Mouse (Mus musculus): ENCODE measurements around the gene Serinc3. TPM values are rescaled to one million over a fixed set of nuclear protein-coding genes. Genes with fewer than 3 reads are reported as not detected.
A peak's percentile ranks its signal among the peaks of the same experiment; 100 is the strongest.

Gene Serinc3
- polyA plus RNA-seq, 1 experiment from 2014 or later: 22.1 TPM

DNA sequence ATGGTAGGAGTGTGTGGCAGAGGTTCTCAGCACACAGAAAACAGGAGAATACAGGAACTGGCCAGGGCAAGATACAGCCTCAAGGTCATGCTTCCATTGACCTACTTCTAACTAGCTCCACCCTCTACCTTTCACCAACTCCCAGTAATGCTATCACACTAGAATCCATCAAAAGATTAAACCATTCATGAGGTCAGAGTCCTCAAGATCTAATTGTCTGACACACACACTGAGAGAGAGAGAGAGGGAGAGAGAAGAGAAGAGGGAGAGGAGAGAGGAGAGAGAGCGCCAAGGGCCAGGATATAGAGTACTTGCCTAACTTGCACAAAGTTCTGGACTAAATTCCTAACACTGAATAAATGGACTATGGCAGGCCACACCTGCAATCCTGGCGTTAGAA lies 37.4 kb upstream of the Serinc3 start:
- Histone ChIP-seq H3K9me3 (no peaks in the 10 kb centered on the region), H3K36me3 (replicated peaks) (no peaks in the 10 kb centered on the region), H3K4me3 (no peak overlapping the region), H3K4me1 (peaks cover 14% of the 10 kb centered on the region), H3K27ac (replicated peaks) (no peak overlapping the region), H3K27me3 (replicated peaks; ENCODE audit: low read depth, poor library complexity, severe bottlenecking) (no peaks in the 10 kb centered on the region)
- DNase-seq (ENCODE audit: low spot score): no peak
- 94% methylated on average over 2 of the region's 2 CpGs for WGBS

DNA sequence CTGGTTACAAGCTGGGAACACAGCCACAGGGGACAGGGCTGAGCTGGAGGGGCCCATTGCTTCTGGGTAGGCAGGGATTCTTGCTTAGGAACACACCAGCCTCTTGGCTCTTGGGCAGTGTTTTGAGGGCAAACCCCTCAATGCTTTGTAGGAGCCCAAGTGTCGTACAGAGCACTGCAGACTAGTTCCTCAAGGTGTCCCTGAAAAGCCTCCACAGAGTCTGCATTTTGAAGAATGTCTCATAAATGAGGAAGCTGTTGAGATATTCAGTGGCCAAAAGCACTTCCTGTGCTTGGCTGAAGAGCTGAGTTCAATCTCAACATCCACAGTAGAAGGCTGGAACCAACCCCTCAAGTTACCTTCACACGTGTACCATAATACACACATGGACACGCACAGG lies 31.8 kb upstream of the Serinc3 start:
- Histone ChIP-seq H3K36me3 (replicated peaks) (peaks cover 2% of the 10 kb centered on the region; the same call in 1 of the 2 replicates), H3K27me3 (replicated peaks; ENCODE audit: low read depth, poor library complexity, severe bottlenecking) (no peaks in the 10 kb centered on the region), H3K27ac (replicated peaks) (no peak overlapping the region), H3K9me3 (no peaks in the 10 kb centered on the region), H3K4me1 (peaks cover 19% of the 10 kb centered on the region), H3K4me3 (no peak overlapping the region)
- 98% methylated on average over 3 of the region's 3 CpGs for WGBS
- DNase-seq (ENCODE audit: low spot score): no peak

DNA sequence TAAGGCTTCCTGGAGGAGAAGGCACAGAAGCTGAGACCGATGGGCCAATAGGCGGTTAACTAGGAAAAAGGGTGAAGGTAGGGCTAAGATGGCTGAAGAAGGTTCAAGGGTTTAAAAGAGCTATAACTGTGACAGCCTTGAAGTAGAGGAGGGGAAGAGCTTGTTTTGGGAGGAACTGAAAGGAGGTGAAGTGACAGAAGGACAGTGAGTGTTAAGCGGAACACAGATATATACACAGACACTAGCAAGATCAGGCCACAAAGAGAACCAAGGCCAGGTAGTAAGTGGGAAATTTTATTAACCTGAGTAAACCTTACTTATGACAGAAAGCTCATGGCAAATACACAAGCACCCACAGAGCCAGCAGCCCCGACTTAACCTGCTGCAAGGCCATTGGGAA lies 31.4 kb upstream of the Serinc3 start:
- Histone ChIP-seq H3K4me3 (no peak overlapping the region), H3K27ac (replicated peaks) (no peak overlapping the region), H3K27me3 (replicated peaks; ENCODE audit: low read depth, poor library complexity, severe bottlenecking) (no peaks in the 10 kb centered on the region), H3K36me3 (replicated peaks) (peaks cover 4% of the 10 kb centered on the region; the same call in 1 of the 2 replicates), H3K9me3 (no peaks in the 10 kb centered on the region), H3K4me1 (peaks cover 19% of the 10 kb centered on the region)
- WGBS: 91% methylated on average over 4 of the region's 4 CpGs
- DNase-seq (ENCODE audit: low spot score): no peak

DNA sequence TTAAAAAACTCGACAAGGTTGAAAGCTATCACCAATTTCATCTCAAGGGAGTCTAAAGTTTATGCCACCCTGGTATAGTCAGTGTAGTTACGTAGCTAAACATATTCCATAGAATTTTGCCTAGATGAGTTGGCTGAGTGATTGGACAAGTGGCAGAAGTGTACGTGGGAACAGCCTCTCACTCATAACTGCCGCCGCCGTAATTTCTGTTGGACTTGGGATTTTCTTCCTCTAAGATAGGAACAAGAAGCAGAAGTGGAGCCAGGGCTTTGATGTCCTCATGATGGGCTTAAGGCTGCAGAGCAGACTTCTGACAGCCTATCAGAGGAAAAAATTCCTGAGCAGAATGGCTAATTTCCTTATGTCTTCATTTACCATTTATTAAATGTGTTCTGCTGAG lies 30.7 kb upstream of the Serinc3 start:
- H3K27ac ChIP-seq (replicated peaks): no peak overlapping the region
- DNase-seq (ENCODE audit: low spot score): no peak

DNA sequence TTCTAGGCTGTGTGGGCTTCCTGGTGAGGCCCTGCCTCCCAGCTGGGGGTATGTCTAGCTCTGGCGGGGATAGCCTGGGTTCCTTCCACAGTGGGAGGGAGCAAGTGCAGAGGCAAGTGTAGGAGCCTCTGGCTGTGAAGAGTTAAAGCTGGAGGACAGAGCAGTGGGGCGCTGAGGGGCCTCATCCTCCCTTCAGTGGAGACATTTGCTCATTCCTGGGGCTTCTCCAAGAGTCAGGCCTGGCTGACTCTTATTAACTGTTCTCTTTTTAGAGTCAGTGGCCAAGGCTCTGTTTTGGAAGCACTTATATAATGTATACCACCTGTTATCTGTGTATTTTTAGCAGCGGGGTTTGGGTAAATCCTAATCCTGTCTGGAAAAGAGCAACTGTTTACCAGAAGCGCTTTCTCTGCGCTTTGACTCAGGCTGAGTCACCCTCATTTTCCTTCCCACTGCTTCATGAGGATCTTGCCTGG lies 30.3 kb upstream of the Serinc3 start:
- 38% methylated on average over 5 of the region's 5 CpGs for WGBS
- Histone ChIP-seq H3K36me3 (replicated peaks) (peaks cover 4% of the 10 kb centered on the region; the same call in 1 of the 2 replicates), H3K27ac (replicated peaks) (peak overlapping the region; percentile 65), H3K9me3 (no peaks in the 10 kb centered on the region), H3K4me3 (no peak overlapping the region), H3K4me1 (peaks cover 19% of the 10 kb centered on the region), H3K27me3 (replicated peaks; ENCODE audit: low read depth, poor library complexity, severe bottlenecking) (no peaks in the 10 kb centered on the region)
- peak; percentile 11 for DNase-seq (ENCODE audit: low spot score)

More for the DNA sequence above, 30.7 kb upstream of the Serinc3 start:
- H3K4me1 ChIP-seq: peaks cover 19% of the 10 kb centered on the region
- no peaks in the 10 kb centered on the region for H3K9me3 ChIP-seq
- peaks cover 4% of the 10 kb centered on the region; the same call in 1 of the 2 replicates for H3K36me3 ChIP-seq (replicated peaks)
- 81% methylated on average over 6 of the region's 6 CpGs for WGBS
- no peaks in the 10 kb centered on the region for H3K27me3 ChIP-seq (replicated peaks; ENCODE audit: low read depth, poor library complexity, severe bottlenecking)
- no peak overlapping the region for H3K4me3 ChIP-seq

DNA sequence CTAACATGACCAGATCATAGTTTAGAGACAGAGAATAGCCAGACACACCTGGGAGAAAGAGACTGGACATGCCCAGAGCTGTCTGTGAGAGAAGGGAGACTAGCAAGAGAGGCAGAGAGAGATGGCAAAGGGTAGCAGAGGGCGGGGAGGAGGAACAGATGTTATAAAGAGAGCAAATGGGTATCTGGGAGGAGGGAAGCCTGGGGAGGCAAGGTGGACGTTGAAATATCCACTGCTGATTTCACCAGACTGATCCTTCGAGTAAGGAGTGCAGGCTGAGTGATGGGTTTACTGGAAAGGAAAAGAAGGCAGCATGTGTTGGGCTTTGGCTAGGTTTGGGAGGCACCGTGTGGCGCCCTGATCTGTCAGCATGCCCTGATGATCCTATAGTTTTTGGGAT lies 29.5 kb upstream of the Serinc3 start:
- H3K4me1 ChIP-seq: peaks cover 19% of the 10 kb centered on the region
- H3K4me3 ChIP-seq: no peak overlapping the region
- H3K36me3 ChIP-seq (replicated peaks): peaks cover 4% of the 10 kb centered on the region; the same call in 1 of the 2 replicates
- H3K27ac ChIP-seq (replicated peaks): 0 out of 2 replicates have a peak overlapping the region, but pooled peaks have one; percentile 65
- WGBS: 78% methylated on average over 5 of the region's 5 CpGs
- no peak for DNase-seq (ENCODE audit: low spot score)
- no peaks in the 10 kb centered on the region for H3K9me3 ChIP-seq
- no peaks in the 10 kb centered on the region for H3K27me3 ChIP-seq (replicated peaks; ENCODE audit: low read depth, poor library complexity, severe bottlenecking)

DNA sequence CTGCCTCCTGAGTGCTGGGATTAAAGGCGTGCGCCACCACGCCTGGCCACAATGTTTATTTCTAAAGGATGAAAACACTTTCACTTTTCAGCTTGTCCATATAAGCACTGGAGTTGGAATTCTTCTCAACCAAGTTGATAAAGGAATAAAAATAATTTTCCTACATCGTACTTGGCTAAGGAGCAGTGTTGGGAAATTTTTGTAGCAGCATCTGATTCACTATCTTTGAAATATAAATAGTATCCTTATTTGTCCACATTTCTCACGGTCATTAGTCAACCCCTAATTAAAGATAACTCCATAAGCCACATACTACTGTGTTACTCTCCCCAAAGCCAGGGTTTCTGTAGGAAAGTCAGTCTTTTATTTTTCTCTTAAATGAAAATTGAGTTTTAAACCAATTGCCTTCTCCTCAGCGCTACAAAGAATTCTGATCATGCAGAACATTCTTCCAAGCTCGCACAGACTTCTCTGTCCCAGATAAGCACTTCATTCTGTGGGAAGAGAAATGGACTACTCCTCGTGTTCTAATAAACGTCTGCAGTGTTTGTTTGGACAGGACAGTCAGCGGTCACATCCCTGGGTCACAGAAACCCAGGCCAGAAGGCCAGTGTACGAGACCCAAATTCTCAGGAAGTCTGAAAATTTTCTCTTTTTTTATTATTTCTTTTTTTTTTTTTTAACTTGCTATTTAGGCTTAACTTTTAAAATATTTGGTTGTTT lies 26.1 kb upstream of the Serinc3 start:
- Histone ChIP-seq H3K27me3 (replicated peaks; ENCODE audit: low read depth, poor library complexity, severe bottlenecking) (no peaks in the 10 kb centered on the region), H3K4me3 (no peak overlapping the region), H3K27ac (replicated peaks) (no peak overlapping the region), H3K4me1 (peaks cover 19% of the 10 kb centered on the region), H3K9me3 (no peaks in the 10 kb centered on the region), H3K36me3 (replicated peaks) (peaks cover 7% of the 10 kb centered on the region; the same call in 1 of the 2 replicates)
- WGBS: 90% methylated on average over 11 of the region's 11 CpGs
- no peak for DNase-seq (ENCODE audit: low spot score)

DNA sequence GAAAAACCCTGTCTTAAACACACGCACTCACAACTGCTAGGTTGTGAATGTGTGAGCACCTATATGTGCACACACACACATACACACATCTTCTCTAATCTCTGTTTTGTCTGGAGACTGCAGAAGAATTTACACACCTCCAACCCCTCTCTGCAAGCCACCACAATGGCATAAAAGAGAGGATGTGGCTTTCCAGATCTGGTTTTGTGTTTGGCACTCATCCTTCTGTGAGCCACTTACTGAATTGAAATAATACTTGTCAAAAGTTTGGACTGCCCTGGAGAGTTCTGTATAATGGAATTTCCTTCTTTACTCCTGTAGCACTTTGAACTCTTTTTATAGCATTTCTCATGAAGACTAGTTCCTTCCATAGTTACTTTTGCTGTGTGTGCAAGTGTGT lies 22.1 kb upstream of the Serinc3 start:
- DNase-seq (ENCODE audit: low spot score): no peak
- no peaks in the 10 kb centered on the region for H3K27me3 ChIP-seq (replicated peaks; ENCODE audit: low read depth, poor library complexity, severe bottlenecking)
- no peak overlapping the region for H3K4me3 ChIP-seq
- WGBS: 100% methylated on average over 1 of the region's 1 CpGs
- H3K27ac ChIP-seq (replicated peaks): no peak overlapping the region
- peaks cover 24% of the 10 kb centered on the region for H3K36me3 ChIP-seq (replicated peaks)
- no peaks in the 10 kb centered on the region for H3K9me3 ChIP-seq
- peaks cover 10% of the 10 kb centered on the region for H3K4me1 ChIP-seq

DNA sequence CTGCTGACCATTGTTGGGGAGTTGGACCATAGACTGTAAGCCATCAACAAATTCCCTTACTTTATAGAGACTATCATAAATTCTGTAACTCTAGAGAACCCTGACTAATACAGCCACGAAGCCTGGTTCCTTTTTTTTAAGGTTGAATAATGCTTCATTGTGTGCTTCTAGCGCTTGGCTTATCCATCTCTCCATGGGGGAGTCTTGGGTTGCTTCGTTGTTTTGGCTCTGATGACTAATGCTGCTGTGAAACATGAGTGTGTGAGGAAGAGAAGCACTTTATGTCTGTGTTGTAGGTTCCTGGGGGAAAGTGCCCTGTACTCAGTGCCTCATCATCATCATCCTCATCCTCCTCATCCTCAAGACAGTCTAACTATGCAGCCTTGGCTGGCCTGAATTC lies 19.0 kb upstream of the Serinc3 start:
- Histone ChIP-seq H3K4me1 (peaks cover 38% of the 10 kb centered on the region), H3K27me3 (replicated peaks; ENCODE audit: low read depth, poor library complexity, severe bottlenecking) (no peaks in the 10 kb centered on the region), H3K9me3 (no peaks in the 10 kb centered on the region), H3K4me3 (no peak overlapping the region), H3K27ac (replicated peaks) (no peak overlapping the region), H3K36me3 (replicated peaks) (peaks cover 19% of the 10 kb centered on the region)
- 64% methylated on average over 3 of the region's 3 CpGs for WGBS
- DNase-seq (ENCODE audit: low spot score): no peak

DNA sequence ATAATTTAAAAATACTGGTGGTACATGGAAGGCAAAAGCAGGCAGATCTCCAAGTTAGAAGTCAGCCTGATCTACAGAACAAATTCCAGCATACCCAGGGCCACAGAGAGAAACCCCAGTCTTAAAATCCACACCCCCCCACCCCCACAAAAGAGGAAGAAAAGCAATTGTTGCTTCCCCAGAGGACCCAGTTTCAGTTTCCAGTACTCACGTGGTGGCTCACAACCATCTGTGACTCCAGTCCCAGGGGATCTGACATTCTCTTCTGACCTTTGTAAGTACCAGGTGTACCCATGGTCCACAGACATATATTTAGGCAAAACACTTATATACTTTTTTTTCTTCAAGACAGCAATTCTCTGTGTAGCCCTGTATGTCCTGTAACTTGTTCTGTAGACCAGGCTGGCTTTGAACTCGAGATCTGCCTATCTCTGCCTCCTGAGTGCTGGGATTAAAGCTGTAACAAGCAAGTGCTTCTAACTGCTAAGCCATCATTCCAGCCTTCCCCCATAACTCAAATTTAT lies 17.8 kb upstream of the Serinc3 start:
- Histone ChIP-seq H3K4me3 (no peak overlapping the region), H3K27me3 (replicated peaks; ENCODE audit: low read depth, poor library complexity, severe bottlenecking) (no peaks in the 10 kb centered on the region), H3K27ac (replicated peaks) (no peak overlapping the region), H3K36me3 (replicated peaks) (peaks cover 19% of the 10 kb centered on the region), H3K9me3 (no peaks in the 10 kb centered on the region), H3K4me1 (peaks cover 41% of the 10 kb centered on the region)
- 68% methylated on average over 2 of the region's 2 CpGs for WGBS
- DNase-seq (ENCODE audit: low spot score): no peak

DNA sequence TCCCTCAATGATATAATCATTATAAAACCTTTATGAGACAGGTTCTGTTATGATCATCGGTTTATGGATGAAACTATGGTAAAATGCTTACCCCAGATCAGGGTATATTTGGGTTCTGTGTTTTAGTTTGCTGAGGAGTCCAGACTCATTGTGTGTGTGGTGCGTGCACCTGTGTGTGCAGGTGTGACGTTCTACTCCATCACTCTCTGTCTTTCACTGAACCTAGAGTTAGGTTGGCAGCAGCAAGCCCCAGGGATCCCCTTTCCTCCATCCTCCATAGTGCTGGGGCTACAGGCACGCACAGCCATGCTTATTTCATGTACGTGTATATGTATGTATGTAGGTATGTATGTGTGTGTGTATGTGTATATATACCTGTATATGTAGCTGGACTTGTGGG lies 17.1 kb upstream of the Serinc3 start:
- no peak for DNase-seq (ENCODE audit: low spot score)
- no peaks in the 10 kb centered on the region for H3K27me3 ChIP-seq (replicated peaks; ENCODE audit: low read depth, poor library complexity, severe bottlenecking)

DNA sequence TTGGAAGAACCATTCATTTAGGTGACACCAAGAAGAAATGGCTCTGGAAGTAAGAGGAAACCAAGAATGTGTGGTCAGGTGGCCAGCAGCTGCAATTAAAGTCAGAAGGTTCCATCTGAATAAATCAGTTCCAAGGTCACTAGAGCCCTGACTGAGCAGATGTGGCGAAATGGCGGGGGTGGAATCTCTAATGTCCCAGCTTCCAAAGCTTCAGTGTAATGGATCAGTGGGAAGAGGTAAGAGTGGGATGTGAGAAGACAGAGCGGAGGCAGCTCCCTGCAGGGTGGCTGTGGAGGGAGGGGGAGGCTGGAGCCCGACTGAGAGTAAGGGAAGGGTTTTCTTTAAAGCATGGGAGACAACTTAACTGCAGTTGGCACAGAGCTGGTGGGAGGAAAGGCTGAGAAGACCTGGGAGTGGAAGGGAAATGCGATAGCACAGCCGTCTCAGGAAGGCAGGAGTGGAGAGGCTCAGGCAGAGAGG lies 16.5 kb upstream of the Serinc3 start:
- no peaks in the 10 kb centered on the region for H3K27me3 ChIP-seq (replicated peaks; ENCODE audit: low read depth, poor library complexity, severe bottlenecking)
- H3K4me3 ChIP-seq: no peak overlapping the region
- H3K27ac ChIP-seq (replicated peaks): peak overlapping the region; percentile 63
- peaks cover 41% of the 10 kb centered on the region for H3K4me1 ChIP-seq
- peak; percentile 13 for DNase-seq (ENCODE audit: low spot score)
- no peaks in the 10 kb centered on the region for H3K9me3 ChIP-seq
- WGBS: 60% methylated on average over 6 of the region's 6 CpGs
- H3K36me3 ChIP-seq (replicated peaks): peaks cover 19% of the 10 kb centered on the region

More for the DNA sequence above, 17.1 kb upstream of the Serinc3 start:
- WGBS: 92% methylated on average over 5 of the region's 5 CpGs
- H3K4me3 ChIP-seq: no peak overlapping the region
- H3K9me3 ChIP-seq: no peaks in the 10 kb centered on the region
- H3K4me1 ChIP-seq: peaks cover 41% of the 10 kb centered on the region
- H3K27ac ChIP-seq (replicated peaks): no peak overlapping the region
- peaks cover 19% of the 10 kb centered on the region for H3K36me3 ChIP-seq (replicated peaks)
